Mouse (Mus musculus) lung, postnatal 0 days (tissue): ENCODE measurements around the gene Gm47289. TPM values are rescaled to one million over a fixed set of nuclear protein-coding genes. Genes with fewer than 3 reads are reported as not detected.

ENCODE experiments used
- ATAC-seq: fragments of 200-750 bp; cut with Nextera tagmentation; 2 replicates; pipeline ENCODE4 v1.8.0; 2017; ENCODE audit warnings: moderate library complexity
- DNase-seq: peaks from one replicate; pipeline ENCODE4 v3.0.0-alpha.2; 2016; ENCODE audit warnings: low spot score
- H3K27ac ChIP-seq: fragments of 300-500 bp; sonication (generic); 2 replicates; pipeline ENCODE4 v1.5.1; 2014; ENCODE audit warnings: antibody characterized with exemption, mild to moderate bottlenecking, low read length, mixed read lengths
- H3K27me3 ChIP-seq: fragments of 300-500 bp; sonication (generic); replicated peaks from 2 replicates; pipeline ENCODE4 v1.6.1; 2014; ENCODE audit warnings: low read length, mixed read lengths; ENCODE audit not compliant: insufficient read depth
- H3K36me3 ChIP-seq: fragments of 300-500 bp; sonication (generic); 2 replicates; pipeline ENCODE4 v1.6.1; 2014; ENCODE audit warnings: low read length, mixed read lengths; ENCODE audit not compliant: insufficient read depth
- H3K4me1 ChIP-seq: fragments of 300-500 bp; sonication (generic); 2 replicates; pipeline ENCODE4 v1.6.1; 2014; ENCODE audit warnings: antibody characterized with exemption, low read depth, low read length, mixed read lengths; ENCODE audit not compliant: insufficient read depth
- H3K4me2 ChIP-seq: fragments of 300-500 bp; sonication (generic); replicated peaks from 2 replicates; pipeline ENCODE4 v1.6.1; 2014; ENCODE audit warnings: low read depth, mild to moderate bottlenecking, low read length, moderate library complexity, mixed read lengths
- H3K4me3 ChIP-seq: fragments of 300-500 bp; sonication (generic); 2 replicates; pipeline ENCODE4 v1.5.1; 2014; ENCODE audit warnings: low read depth, low read length
- H3K9ac ChIP-seq: fragments of 300-500 bp; sonication (generic); replicated peaks from 2 replicates; pipeline ENCODE4 v1.6.1; 2014; ENCODE audit warnings: low read depth, mild to moderate bottlenecking
- H3K9me3 ChIP-seq: fragments of 300-500 bp; sonication (generic); 2 replicates; pipeline ENCODE4 v1.6.1; 2016; ENCODE audit warnings: low read length, mixed read lengths
- CTCF ChIP-seq: IDR thresholded peaks from 2 replicates; pipeline ENCODE4 v1.5.1; 2016; ENCODE audit warnings: antibody characterized with exemption, mild to moderate bottlenecking
- EP300 ChIP-seq: IDR thresholded peaks from 2 replicates; pipeline ENCODE4 v1.6.1; 2016; ENCODE audit warnings: antibody characterized with exemption, mild to moderate bottlenecking, control low read depth
- WGBS: fragments of 180-500 bp; shearing (Covaris S2); extraction: QIAGEN DNeasy Blood & Tissue Kit; methylation state at CpG from one replicate; pipeline ENCODE4 v1.1.7; 2014; 5-methylcytosine and 5-hydroxymethylcytosine counted together
- polyA plus RNA-seq: library from polyadenylated mRNA; unstranded; fragments of >200 nt; fragmentation: Nextera tagmentation; extraction: Ambion mirVana; gene quantifications from 2 replicates; pipeline ENCODE4 v1.2.1, GENCODE M21; 2015

Gm47289 gene
- polyA plus RNA-seq, 1 experiment from 2014 or later, result not detected

DNA sequence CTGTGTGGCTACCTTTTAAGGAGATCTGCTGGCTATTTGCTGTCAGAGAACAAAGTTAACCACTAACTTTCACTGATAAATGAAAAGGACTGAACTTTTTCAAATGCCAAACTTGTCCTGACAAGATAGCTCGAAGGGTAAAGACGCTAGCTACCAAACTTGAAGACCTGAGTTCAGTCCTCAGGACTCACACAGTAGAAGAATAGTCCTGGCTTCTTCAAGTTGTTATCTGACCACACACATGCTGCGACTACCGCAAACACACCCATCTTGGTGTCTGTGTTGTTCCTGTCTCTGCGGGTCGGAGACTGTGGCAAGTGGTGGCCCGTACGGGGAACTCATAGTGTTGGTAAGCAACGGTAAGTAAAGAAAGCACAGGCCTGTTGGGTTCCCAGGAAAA lies 44.7 kb downstream of the Gm47289 start:
- no peak overlapping the region for H3K4me2 ChIP-seq
- 94% methylated on average over 9 of the region's 9 CpGs for WGBS
- H3K4me1 ChIP-seq, result no peaks in the 10 kb centered on the region

DNA sequence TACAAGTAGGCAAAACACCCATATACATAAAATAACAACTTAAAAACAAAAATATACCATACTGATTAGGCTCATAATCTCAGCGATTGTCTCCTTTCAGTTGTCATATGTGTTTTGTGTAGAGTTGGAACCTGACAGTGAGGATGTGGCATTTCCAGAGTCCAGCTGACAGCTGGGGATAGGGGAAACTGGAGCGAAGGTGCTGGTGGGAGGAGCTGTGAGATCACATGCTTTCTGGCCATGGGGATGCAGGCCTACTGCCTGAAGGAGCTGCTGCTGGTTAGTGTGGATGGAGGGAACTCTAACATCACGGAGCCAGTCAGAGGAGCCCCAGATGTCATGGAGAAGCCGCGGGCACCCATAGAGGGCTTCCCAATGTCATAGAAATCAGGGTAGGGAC lies 46.8 kb downstream of the Gm47289 start:
- Histone ChIP-seq H3K4me1 (no peaks in the 10 kb centered on the region), H3K4me3 (no peak overlapping the region), H3K27me3 (no peaks in the 10 kb centered on the region), H3K36me3 (no peaks in the 10 kb centered on the region), H3K4me2 (no peak overlapping the region), H3K9ac (no peak overlapping the region), H3K9me3 (no peaks in the 10 kb centered on the region), H3K27ac (no peak overlapping the region)
- no peak for DNase-seq
- no peak for ATAC-seq
- TF ChIP-seq EP300 (no peak), CTCF (no peak)
- WGBS, result 89% methylated on average over 5 of the region's 5 CpGs

More for the DNA sequence above, 44.7 kb downstream of the Gm47289 start:
- no peak for TF ChIP-seq EP300
- H3K9ac ChIP-seq, result no peak overlapping the region
- H3K4me3 ChIP-seq, result no peak overlapping the region
- no peaks in the 10 kb centered on the region for H3K27me3 ChIP-seq
- no peak overlapping the region for H3K27ac ChIP-seq
- DNase-seq, result no peak
- H3K36me3 ChIP-seq, result no peaks in the 10 kb centered on the region
- no peak for ATAC-seq
- H3K9me3 ChIP-seq, result no peaks in the 10 kb centered on the region

DNA sequence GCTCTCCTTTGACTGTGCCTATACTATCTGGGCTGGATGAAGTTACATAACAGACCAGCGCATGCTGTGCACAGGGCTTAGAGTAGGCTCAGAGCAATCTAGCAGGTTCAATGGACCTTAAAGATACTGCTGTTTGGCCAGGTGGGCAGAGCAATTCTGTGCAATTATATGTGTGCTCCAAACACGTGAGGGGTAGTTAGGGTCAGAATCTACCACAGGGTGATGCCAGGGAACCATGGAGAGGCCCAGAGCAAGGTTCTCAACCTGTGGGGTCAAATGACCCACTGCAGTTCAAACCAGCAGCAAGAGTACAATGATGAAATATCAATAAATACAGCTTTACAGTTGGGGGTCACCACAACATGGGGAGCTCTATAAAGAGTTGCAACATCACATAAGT lies 47.7 kb downstream of the Gm47289 start:
- Histone ChIP-seq H3K27me3 (no peaks in the 10 kb centered on the region), H3K36me3 (no peaks in the 10 kb centered on the region), H3K27ac (no peak overlapping the region), H3K9ac (no peak overlapping the region), H3K4me1 (no peaks in the 10 kb centered on the region), H3K4me3 (no peak overlapping the region), H3K9me3 (no peaks in the 10 kb centered on the region), H3K4me2 (no peak overlapping the region)
- ATAC-seq, result no peak
- DNase-seq, result no peak
- TF ChIP-seq EP300 (no peak), CTCF (no peak)
- WGBS, result 68% methylated on average over 2 of the region's 2 CpGs

DNA sequence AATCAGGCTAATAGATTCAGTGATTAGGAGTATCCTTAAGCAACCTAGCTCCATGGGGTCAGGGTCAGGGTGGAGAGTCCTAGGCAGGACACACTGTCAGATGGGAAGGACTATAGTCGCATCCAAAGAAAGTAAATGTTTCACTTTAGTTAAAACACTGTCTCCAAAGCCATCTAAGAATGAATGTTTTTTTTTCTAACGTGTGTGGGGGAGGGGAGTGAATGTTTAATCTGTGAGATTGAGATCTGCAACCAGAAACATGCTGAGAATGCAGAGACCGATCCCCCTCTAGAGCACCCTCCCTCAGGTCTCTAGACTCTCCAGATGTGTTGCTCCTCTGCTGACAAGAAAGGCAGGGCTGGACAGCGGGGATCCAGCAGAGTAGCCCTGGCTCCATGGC lies 48.2 kb downstream of the Gm47289 start:
- H3K4me2 ChIP-seq, result no peak overlapping the region
- no peaks in the 10 kb centered on the region for H3K9me3 ChIP-seq
- 54% methylated on average over 4 of the region's 4 CpGs for WGBS
- no peaks in the 10 kb centered on the region for H3K36me3 ChIP-seq
- H3K27me3 ChIP-seq, result no peaks in the 10 kb centered on the region
- no peak overlapping the region for H3K4me3 ChIP-seq
- DNase-seq, result no peak
- no peaks in the 10 kb centered on the region for H3K4me1 ChIP-seq
- TF ChIP-seq CTCF, result no peak
- TF ChIP-seq EP300, result no peak
- ATAC-seq, result no peak
- no peak overlapping the region for H3K27ac ChIP-seq
- no peak overlapping the region for H3K9ac ChIP-seq

DNA sequence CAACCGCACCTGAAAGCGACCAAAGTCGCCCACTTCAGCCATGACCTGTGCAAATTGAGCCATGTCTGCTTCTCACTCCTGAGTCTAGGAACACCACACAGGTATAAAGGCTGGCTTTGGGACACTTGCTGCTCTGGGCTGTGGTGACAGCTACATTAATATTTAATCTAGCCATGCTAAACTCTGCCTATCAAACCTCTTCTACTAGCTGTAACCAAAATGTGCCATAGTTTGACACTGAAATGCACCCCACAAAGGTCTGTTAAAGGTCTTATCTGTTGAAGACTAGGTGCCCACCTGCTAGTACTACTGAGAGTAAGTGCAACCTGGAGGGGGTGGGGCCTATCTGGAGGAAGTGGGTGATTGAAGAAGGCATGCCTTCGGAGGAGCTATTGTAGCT lies 50.0 kb downstream of the Gm47289 start, which contains the start of gene Slc22a13:
TSS of gene Slc22a13 (minus strand) at position 101 of the 400 bp plus-strand sequence.
- 90% methylated on average over 4 of the region's 4 CpGs for WGBS
- Histone ChIP-seq H3K9me3 (no peaks in the 10 kb centered on the region), H3K4me2 (no peak within 1 kb of the TSS), H3K9ac (no peak within 1 kb of the TSS), H3K36me3 (no peaks in the 10 kb centered on the region), H3K4me1 (no peaks in the 10 kb centered on the region), H3K27me3 (no peaks in the 10 kb centered on the region), H3K4me3 (no peak within 1 kb of the TSS), H3K27ac (no peak within 1 kb of the TSS)
- TF ChIP-seq EP300, result no peak
- TF ChIP-seq CTCF, result no peak
- DNase-seq, result no peak
- no peak for ATAC-seq

Other genes with a start within 250 kb of the Gm47289 start
- 27.8 and 29.9 TPM in 2 replicates for gene Ctdspl, start 232.7 kb upstream of the Gm47289 start, polyA plus RNA-seq
- 16.6 and 20.0 TPM in 2 replicates for gene Vill, start 106.4 kb upstream of the Gm47289 start, polyA plus RNA-seq
- gene Plcd1, start 65.7 kb upstream of the Gm47289 start, polyA plus RNA-seq, result 9.1 and 10.4 TPM in 2 replicates
- 0.57 and 0.64 TPM in 2 replicates for gene Dlec1, start 56.7 kb upstream of the Gm47289 start, polyA plus RNA-seq
- 5.8 and 7.0 TPM in 2 replicates for gene Acaa1b, start 2.1 kb upstream of the Gm47289 start, polyA plus RNA-seq
- gene Slc22a13, start 49.9 kb downstream of the Gm47289 start, polyA plus RNA-seq, result not detected in 2 replicates
- 6.6 and 8.0 TPM in 2 replicates for gene Oxsr1, start 163.3 kb downstream of the Gm47289 start, polyA plus RNA-seq
- 114 and 128 TPM in 2 replicates for gene Acaa1a, start 180.5 kb downstream of the Gm47289 start, polyA plus RNA-seq
- 50.3 and 61.3 TPM in 2 replicates for gene Myd88, start 182.2 kb downstream of the Gm47289 start, polyA plus RNA-seq
- gene Xylb, start 198.2 kb downstream of the Gm47289 start, polyA plus RNA-seq, result 2.0 and 2.2 TPM in 2 replicates
- gene Slc22a14, start 206.4 kb downstream of the Gm47289 start, polyA plus RNA-seq, result 0.17 TPM in 1 of 2 replicates, not detected in the other
- 15.6 TPM in 2 replicates for gene Acvr2b, start 243.0 kb downstream of the Gm47289 start, polyA plus RNA-seq